Mouse (Mus musculus) hindbrain, embryonic 14.5 days (tissue): ENCODE results near the gene Bmpr1b. TPM values are rescaled to one million over a fixed set of nuclear protein-coding genes. Genes with fewer than 3 reads are reported as not detected.

Source experiments
- polyA plus RNA-seq: library from polyadenylated mRNA; unstranded; fragments of >200 nt; fragmentation: Nextera tagmentation; extraction: Ambion mirVana; gene quantifications from 2 replicates; pipeline ENCODE4 v1.2.1, GENCODE M21; 2014

Gene Bmpr1b
- polyA plus RNA-seq, 1 experiment from 2014 or later = 4.1 TPM

Other genes with a start within 250 kb of the Bmpr1b start
- 17.8 and 21.1 TPM in 2 replicates for gene Pdlim5, start 226.3 kb upstream of the Bmpr1b start, polyA plus RNA-seq